Mouse (Mus musculus) heart, adult 10 weeks (tissue): ENCODE results near the gene Hif1an. TPM values are rescaled to one million over a fixed set of nuclear protein-coding genes. Genes with fewer than 3 reads are reported as not detected.

Source experiments
- polyA plus RNA-seq: library from polyadenylated mRNA; stranded (reverse); fragments of 350-450 nt; fragmentation: Illumina TruSeq; extraction: RNeasy Lipid Tissue Mini Kit (QIAGEN cat#74804); gene quantifications from one replicate; pipeline ENCODE4 v1.2.3, GENCODE M21; 2014; ENCODE audit warnings: low read depth, low replicate concordance

The Hif1an gene
- polyA plus RNA-seq = 40.7 TPM

DNA sequence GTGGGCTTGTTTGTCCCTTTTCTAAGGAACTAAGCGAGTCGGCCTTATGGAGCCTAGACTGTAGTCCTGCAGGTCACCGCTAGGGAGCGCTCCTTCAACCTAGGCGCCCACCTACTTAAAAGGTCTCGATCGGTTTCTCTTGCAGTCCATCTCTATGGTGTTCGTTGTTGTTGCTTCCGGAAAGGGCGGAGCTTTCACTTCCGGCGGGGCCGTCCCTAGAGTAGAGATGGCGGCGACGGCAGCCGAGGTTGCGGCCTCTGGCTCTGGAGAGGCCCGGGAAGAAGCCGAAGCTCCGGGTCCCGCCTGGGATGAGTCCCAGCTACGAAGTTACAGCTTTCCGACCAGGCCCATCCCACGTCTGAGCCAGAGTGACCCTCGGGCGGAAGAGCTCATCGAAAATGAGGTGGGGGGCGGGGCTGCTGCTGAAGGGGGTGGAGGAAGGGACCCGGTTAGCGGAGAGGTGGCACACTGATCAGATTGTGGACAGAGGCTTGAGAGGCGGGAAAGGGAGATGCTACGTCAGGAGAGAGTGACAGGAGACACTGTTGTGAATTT, at the start of gene Hif1an:
Gene Hif1an (plus strand): TSS at position 199 of the 555 bp plus-strand sequence.

GRCm38 (mm10) chr19:44545321-44546041, 17.2 kb upstream of the Hif1an start, which contains the start of gene Sec31b:
TSS of gene Sec31b (minus strand) at chr19:44545864.

GRCm38 (mm10) chr19:44552731-44553130, 9.9 kb upstream of the Hif1an start, which contains the start of gene Gm20538:
TSS of gene Gm20538 (minus strand) at chr19:44552831.

GRCm38 (mm10) chr19:44554861-44555590, 7.6 kb upstream of the Hif1an start, which contains the start of gene Ndufb8:
TSS of gene Ndufb8 (minus strand) at chr19:44555440.

Other genes starting within 250 kb of the Hif1an start
- 13.2 TPM for gene Scd4, start 229.8 kb upstream of the Hif1an start, polyA plus RNA-seq
- gene Scd1, start 155.0 kb upstream of the Hif1an start, polyA plus RNA-seq = 33.8 TPM
- not detected for gene Wnt8b, start 69.4 kb upstream of the Hif1an start, polyA plus RNA-seq
- 20.0 TPM for gene Sec31b, start 17.0 kb upstream of the Hif1an start, polyA plus RNA-seq
- not detected for gene Gm20538, start 10.0 kb upstream of the Hif1an start, polyA plus RNA-seq
- 1,751 TPM for gene Ndufb8, start 7.4 kb upstream of the Hif1an start, polyA plus RNA-seq
- not detected for gene Pax2, start 193.2 kb downstream of the Hif1an start, polyA plus RNA-seq